Mouse (Mus musculus): ENCODE results near the gene Slfn1. TPM values are rescaled to one million over a fixed set of nuclear protein-coding genes. Genes with fewer than 3 reads are reported as not detected.

The Slfn1 gene
- polyA plus RNA-seq (2015; fragmentation: Nextera tagmentation; extraction: Ambion mirVana): 0.51 and 0.53 TPM in 2 replicates

- 86% methylated on average over 13 of the region's 13 CpGs for WGBS
- no peak within 1 kb of the TSS for H3K27ac ChIP-seq (ENCODE audit: low read depth, low read length)
- ATAC-seq: no peak
- H3K4me1 ChIP-seq (replicated peaks; ENCODE audit: control insufficient read depth, insufficient read depth, low read length): no peaks in the 10 kb centered on the region
- H3K4me2 ChIP-seq (replicated peaks; ENCODE audit: low read depth): no peak within 1 kb of the TSS
- H3K4me3 ChIP-seq (ENCODE audit: low read depth, low read length): no peak within 1 kb of the TSS
- no peaks in the 10 kb centered on the region for H3K9me3 ChIP-seq (ENCODE audit: control insufficient read depth)
- H3K36me3 ChIP-seq (ENCODE audit: control insufficient read depth, insufficient read depth): no peaks in the 10 kb centered on the region
- H3K9ac ChIP-seq (ENCODE audit: low read depth, low read length): no peak within 1 kb of the TSS
- TF ChIP-seq CTCF (IDR thresholded peaks at IDR 0.05; ENCODE audit: low read depth): no peak
- no peaks in the 10 kb centered on the region for H3K27me3 ChIP-seq (replicated peaks; ENCODE audit: control insufficient read depth, insufficient read depth, low read length)
These were observed at the start of gene Slfn1 for GRCm38 (mm10) chr11:83116597-83117227. Gene Slfn1, plus strand, starts transcription at chr11:83116849.

- WGBS: 74% methylated on average over 4 of the region's 4 CpGs
- TF ChIP-seq CTCF (IDR thresholded peaks at IDR 0.05; ENCODE audit: low read depth): peak; percentile 48
- no peaks in the 10 kb centered on the region for H3K36me3 ChIP-seq (ENCODE audit: control insufficient read depth, insufficient read depth)
- ATAC-seq: no peak
- no peak overlapping the region for H3K9ac ChIP-seq (ENCODE audit: low read depth, low read length)
- H3K4me3 ChIP-seq (ENCODE audit: low read depth, low read length): no peak overlapping the region
- no peaks in the 10 kb centered on the region for H3K4me1 ChIP-seq (replicated peaks; ENCODE audit: control insufficient read depth, insufficient read depth, low read length)
- H3K9me3 ChIP-seq (ENCODE audit: control insufficient read depth): no peaks in the 10 kb centered on the region
- H3K27me3 ChIP-seq (replicated peaks; ENCODE audit: control insufficient read depth, insufficient read depth, low read length): no peaks in the 10 kb centered on the region
- 0 out of 2 replicates have a peak overlapping the region, but pooled peaks have one; percentile 59 for H3K4me2 ChIP-seq (replicated peaks; ENCODE audit: low read depth)
- H3K27ac ChIP-seq (ENCODE audit: low read depth, low read length): no peak overlapping the region
These were observed 48.5 kb upstream of the Slfn1 start for GRCm38 (mm10) chr11:83067982-83068694.

- Histone ChIP-seq H3K27me3 (replicated peaks; ENCODE audit: control insufficient read depth, insufficient read depth, low read length) (no peaks in the 10 kb centered on the region), H3K9me3 (ENCODE audit: control insufficient read depth) (no peaks in the 10 kb centered on the region), H3K27ac (ENCODE audit: low read depth, low read length) (no peak overlapping the region), H3K4me1 (replicated peaks; ENCODE audit: control insufficient read depth, insufficient read depth, low read length) (no peaks in the 10 kb centered on the region), H3K4me2 (replicated peaks; ENCODE audit: low read depth) (no peak overlapping the region), H3K9ac (ENCODE audit: low read depth, low read length) (no peak overlapping the region), H3K36me3 (ENCODE audit: control insufficient read depth, insufficient read depth) (no peaks in the 10 kb centered on the region), H3K4me3 (ENCODE audit: low read depth, low read length) (no peak overlapping the region)
- WGBS: 83% methylated on average over 15 of the region's 15 CpGs
- no peak for ATAC-seq
- TF ChIP-seq CTCF (IDR thresholded peaks at IDR 0.05; ENCODE audit: low read depth): no peak
These were observed 46.2 kb upstream of the Slfn1 start for GRCm38 (mm10) chr11:83070321-83070970.

- Histone ChIP-seq H3K9me3 (ENCODE audit: control insufficient read depth) (no peaks in the 10 kb centered on the region), H3K27me3 (replicated peaks; ENCODE audit: control insufficient read depth, insufficient read depth, low read length) (no peaks in the 10 kb centered on the region), H3K27ac (ENCODE audit: low read depth, low read length) (peak overlapping the region; percentile 81), H3K4me3 (ENCODE audit: low read depth, low read length) (no peak overlapping the region), H3K9ac (ENCODE audit: low read depth, low read length) (no peak overlapping the region), H3K36me3 (ENCODE audit: control insufficient read depth, insufficient read depth) (no peaks in the 10 kb centered on the region), H3K4me2 (replicated peaks; ENCODE audit: low read depth) (no peak overlapping the region), H3K4me1 (replicated peaks; ENCODE audit: control insufficient read depth, insufficient read depth, low read length) (no peaks in the 10 kb centered on the region)
- peak; percentile 92 for ATAC-seq
- no peak for TF ChIP-seq CTCF (IDR thresholded peaks at IDR 0.05; ENCODE audit: low read depth)
- WGBS: 16% methylated on average over 3 of the region's 3 CpGs
These were observed 38.8 kb upstream of the Slfn1 start for GRCm38 (mm10) chr11:83077714-83078422.

- 65% methylated on average over 5 of the region's 5 CpGs for WGBS
- TF ChIP-seq CTCF (IDR thresholded peaks at IDR 0.05; ENCODE audit: low read depth): no peak
These were observed 38.1 kb upstream of the Slfn1 start for GRCm38 (mm10) chr11:83078423-83079140.

More at GRCm38 (mm10) chr11:83078423-83079140, 38.1 kb upstream of the Slfn1 start:
- no peaks in the 10 kb centered on the region for H3K4me1 ChIP-seq (replicated peaks; ENCODE audit: control insufficient read depth, insufficient read depth, low read length)
- H3K9ac ChIP-seq (ENCODE audit: low read depth, low read length): no peak overlapping the region
- no peaks in the 10 kb centered on the region for H3K27me3 ChIP-seq (replicated peaks; ENCODE audit: control insufficient read depth, insufficient read depth, low read length)
- 0 out of 2 replicates have a peak, but pooled peaks cover 3% of the 10 kb centered on the region for H3K9me3 ChIP-seq (ENCODE audit: control insufficient read depth)
- no peak overlapping the region for H3K4me3 ChIP-seq (ENCODE audit: low read depth, low read length)
- peak overlapping the region; percentile 81 for H3K27ac ChIP-seq (ENCODE audit: low read depth, low read length)
- no peak overlapping the region for H3K4me2 ChIP-seq (replicated peaks; ENCODE audit: low read depth)
- no peaks in the 10 kb centered on the region for H3K36me3 ChIP-seq (ENCODE audit: control insufficient read depth, insufficient read depth)
- ATAC-seq: peak; percentile 62
